Mouse (Mus musculus): ENCODE data around the gene Glud1.

Glud1 gene

DNA sequence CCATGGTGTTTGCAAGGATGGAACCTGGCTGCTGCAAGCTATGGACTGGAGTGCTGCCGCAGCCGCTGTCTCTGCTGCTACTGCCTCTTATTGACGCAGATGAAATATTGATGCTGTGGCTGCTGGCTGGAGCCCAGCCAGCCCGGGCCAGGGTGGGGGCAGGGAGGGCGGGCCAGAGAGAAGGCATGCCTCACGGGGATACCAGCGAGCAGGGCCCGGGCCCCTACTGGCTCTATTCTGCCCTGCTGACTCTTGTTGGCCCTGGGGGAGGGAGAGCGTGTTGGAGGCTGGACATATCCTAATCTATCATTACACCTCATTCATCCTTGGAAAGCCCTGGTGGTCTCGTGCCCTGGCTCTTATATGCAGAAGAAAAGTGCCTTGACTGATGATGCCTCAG is 64.0 kb downstream of the Glud1 start, which contains the start of gene Sncg:
Sncg (minus strand) TSS at position 213 of the 400 bp plus-strand sequence.
- no peak for DNase-seq (ENCODE audit: extremely low read depth, low read depth, low spot score)

DNA sequence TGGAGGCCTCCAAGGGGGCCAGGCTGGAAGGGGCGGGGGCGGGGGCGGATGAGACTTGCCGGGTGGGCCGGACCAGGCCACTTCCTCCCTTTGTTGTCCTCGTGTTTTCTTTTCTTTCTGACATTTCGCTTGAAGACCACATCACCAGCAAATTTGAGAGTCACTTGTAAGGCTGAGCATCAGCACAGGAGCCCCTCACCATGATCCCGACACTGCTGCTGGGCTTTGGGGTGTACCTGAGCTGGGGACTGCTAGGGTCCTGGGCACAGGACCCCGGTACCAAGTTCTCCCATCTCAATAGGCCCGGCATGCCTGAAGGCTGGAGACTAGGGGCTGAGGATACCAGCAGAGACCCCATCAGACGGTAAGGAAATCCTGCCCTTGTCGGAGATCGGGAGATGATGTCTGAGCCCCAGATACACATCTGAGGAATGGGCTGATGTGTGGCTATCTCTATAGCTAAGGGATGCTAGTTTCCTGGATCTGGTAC is 64.9 kb downstream of the Glud1 start, which contains the start of gene Mmrn2:
Mmrn2 (plus strand) TSS at position 51 of the 490 bp plus-strand sequence.
- no peak for DNase-seq (ENCODE audit: extremely low read depth, low read depth, low spot score)

DNA sequence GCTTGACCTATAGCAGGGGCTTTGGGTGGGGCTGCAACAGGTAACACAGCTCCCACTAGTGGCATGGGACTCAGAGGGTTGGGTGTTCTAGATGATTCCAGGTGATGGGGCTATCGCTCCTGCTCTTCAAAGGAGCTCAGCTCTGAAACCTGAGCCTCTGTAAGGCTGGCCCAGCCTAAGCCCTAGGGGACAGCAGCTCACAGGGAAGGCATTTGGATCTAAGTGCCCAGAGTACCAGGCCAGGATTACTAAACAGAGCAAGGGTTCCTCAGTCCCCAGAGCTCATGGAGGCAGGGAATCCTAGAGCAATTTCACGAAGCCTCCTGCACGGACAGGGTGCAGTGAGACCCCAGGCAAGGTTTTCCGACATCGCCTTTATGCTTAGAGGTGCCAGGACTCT is 65.4 kb downstream of the Glud1 start:
- DNase-seq (ENCODE audit: extremely low read depth, low read depth, low spot score) = no peak

DNA sequence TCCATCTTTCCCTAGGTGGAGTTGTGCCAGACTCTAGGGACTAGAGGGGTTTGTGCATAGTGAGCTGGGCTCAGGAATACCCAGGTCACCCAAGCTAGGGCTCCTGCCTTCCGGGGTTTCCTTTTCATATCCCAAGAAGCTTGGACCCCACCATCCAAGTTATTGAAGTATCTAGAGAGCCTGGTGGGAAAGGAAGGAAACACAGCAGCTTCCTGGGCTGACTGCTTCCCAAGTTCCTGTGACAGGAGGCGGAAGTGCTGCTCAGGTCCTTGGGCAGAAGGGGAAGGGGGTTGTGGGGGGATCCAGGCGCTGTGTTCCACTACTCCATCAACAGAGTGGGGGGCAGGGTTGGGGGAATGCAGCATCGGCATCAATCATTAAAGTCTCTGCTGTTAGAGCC is 66.6 kb downstream of the Glud1 start:
- no peak for DNase-seq (ENCODE audit: extremely low read depth, low read depth, low spot score)

DNA sequence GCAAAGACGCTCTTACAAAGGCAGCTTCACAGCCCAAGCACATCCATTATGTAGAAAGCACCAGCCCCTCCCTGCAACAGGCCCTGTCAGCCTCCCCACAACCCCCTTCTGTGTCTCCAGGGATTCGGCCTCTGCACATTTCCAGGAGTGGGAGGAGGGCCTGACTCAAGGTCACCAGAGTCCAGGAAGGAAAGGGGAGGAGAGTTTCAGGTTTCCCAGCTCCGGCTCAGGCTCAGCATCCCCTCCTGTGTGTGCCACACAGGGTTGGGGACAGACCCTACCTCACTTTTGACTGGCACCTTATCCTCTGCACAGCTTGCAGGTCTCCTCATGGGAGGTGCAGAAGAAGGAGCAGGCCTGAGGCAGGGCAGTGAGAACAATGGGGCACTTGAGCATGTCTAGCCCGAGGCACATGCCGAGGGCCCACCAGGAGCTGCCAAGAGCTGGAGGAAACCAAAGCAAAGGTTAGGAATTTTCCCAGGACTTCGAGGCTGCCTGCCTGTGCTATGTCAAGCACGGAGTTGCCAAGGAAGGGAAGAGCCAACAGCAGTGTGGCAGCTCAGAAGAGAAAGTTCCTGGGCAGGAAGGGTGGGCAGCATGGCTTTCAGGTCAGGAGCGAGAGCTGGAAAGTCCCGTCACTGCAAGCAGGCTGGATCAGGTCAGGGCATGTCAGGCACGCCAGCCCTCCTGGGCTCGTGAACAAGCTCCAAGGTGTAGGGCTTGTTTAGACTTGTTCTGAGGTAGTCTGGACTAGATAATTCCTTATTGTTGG is 68.2 kb downstream of the Glud1 start:
- DNase-seq (ENCODE audit: extremely low read depth, low read depth, low spot score) = peak; percentile 79

DNA sequence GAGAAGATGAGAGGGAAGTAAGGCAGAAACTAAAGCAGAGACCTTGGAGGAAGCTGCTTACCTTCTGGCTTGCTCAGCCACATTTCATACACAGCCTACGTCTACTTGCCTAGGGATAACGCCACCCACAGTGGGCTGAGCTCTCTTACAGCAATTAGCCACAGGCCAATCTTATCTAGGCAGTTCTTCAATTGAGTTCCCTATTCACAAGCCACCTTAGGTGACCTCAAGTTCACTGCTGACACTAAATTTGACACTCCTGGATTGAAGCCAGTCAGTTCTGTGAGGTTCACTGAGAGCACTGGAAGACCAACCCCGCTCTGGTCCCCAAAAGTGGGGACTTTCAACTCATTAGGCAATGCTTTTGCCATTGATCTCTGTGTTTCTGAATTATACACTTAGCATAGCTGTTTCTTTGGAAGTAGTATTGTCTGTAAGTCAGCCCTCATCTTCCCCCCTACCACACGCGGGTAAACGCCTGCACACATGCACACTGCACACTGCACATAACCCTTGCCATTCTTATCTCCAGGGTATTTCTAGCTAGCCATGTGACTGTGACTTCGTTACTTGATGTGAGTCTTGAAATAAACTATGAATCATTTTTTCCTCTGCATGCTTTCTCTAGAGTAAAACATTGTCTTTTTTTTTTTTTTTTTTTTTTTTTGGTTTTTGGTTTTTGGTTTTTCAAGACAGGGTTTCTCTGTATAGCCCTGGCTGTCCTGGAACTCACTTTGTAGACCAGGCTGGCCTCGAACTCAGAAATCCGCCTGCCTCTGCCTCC is 72.6 kb downstream of the Glud1 start:
- no peak for DNase-seq (ENCODE audit: extremely low read depth, low read depth, low spot score)

DNA sequence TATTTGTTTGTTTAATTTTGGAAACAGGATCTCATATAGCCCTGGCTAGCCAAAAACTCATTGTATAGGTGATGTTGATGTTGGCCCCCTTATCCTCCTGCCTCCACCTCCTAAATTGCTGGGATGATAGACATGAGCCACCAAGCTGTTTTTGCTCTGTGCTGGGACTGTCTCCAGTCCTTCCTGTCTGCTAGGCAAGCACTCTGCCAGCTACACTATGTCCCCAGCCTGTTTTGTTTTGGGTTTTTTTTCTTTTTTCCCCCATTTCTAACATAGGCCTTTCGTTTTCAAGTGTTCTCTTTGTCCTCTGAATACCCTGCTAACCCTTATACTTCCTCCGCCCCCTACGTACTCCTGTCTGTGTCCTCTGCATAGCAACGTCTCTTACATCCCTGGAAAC is 82.8 kb downstream of the Glud1 start:
- DNase-seq (ENCODE audit: extremely low read depth, low read depth, low spot score) = no peak
